Mouse (Mus musculus) mammary gland, adult 2 months (tissue): ENCODE results near the gene Spint5. TPM values are rescaled to one million over a fixed set of nuclear protein-coding genes. Genes with fewer than 3 reads are reported as not detected.

Source experiments
- polyA plus RNA-seq: library from polyadenylated mRNA; depleted of rRNA; stranded (reverse); fragments of >200 nt; gene quantifications from 2 replicates; pipeline ENCODE4 v1.2.3, GENCODE M21; 2012; ENCODE audit warnings: low replicate concordance; rRNA removed

The Spint5 gene
- not detected in 2 replicates for polyA plus RNA-seq

DNA sequence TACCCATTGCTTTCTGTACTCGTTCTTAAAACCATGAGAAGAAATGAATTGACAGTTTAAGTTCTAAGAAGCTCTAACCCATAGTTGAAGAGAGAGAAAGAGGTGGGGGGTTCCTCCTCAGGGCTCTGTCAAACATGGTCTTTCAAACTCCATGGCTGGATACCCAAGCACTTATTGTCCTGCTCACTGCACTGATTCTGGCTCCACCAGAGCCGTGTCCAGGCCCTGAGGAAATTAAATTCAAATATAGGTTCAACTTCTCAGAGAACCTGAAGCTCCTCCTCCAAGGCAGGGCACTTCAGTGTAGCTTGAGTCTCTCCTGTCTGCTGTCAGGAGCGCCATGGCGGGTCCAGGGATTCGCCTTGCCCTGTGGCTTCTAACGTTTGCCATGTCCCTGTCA is at the start of gene Spint5:
Gene Spint5, plus strand, starts transcription at position 301 of the 400 bp plus-strand sequence.

DNA sequence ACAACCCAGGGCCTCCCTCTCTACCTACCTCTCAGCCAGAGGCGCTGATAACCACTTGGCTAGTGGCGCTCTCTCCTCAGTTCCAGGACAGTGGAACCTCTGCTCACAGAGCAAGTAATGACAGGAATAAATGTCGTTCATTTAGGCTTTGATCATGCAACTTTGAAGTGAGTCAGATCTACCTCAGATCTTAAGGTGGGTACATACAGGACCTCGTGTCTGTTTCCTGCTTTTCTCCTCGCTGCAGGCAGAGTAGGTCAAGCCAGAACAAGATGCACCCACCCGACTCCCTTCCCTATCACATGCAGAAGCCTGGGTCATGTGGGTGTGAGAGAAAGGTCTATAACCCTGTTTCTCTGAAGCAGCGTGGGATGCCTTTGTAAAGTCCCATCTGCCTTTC is 41.1 kb upstream of the Spint5 start, which contains the start of gene Wfdc11:
Gene Wfdc11, minus strand, starts transcription at position 101 of the 400 bp plus-strand sequence.

DNA sequence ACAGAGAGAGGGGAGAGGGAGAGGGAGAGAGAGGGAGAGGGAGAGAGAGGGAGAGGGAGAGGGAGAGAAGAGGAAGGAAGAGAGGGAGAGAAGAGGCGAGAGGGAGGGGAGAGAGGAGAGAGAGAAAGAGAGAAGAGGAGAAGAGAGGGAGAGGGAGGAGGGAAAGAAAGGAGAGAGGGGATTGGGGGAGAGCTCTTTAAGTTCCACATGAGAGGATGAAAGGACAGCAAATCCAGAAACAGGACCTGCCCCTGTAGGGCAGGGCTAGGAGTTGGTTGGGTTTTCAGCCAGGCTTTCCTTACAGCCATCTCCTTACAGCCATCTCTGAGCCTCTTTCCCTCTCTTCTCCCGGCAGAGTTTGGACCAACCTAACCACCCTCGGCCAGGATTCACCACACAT is 30.3 kb upstream of the Spint5 start, which contains the start of gene Wfdc13:
Gene Wfdc13, plus strand, starts transcription at position 301 of the 400 bp plus-strand sequence.

GRCm38 (mm10) chr2:164698201-164698600 is 16.9 kb upstream of the Spint5 start, which contains the start of gene Spint4:
Gene Spint4 (plus strand): TSS chr2:164698501.

DNA sequence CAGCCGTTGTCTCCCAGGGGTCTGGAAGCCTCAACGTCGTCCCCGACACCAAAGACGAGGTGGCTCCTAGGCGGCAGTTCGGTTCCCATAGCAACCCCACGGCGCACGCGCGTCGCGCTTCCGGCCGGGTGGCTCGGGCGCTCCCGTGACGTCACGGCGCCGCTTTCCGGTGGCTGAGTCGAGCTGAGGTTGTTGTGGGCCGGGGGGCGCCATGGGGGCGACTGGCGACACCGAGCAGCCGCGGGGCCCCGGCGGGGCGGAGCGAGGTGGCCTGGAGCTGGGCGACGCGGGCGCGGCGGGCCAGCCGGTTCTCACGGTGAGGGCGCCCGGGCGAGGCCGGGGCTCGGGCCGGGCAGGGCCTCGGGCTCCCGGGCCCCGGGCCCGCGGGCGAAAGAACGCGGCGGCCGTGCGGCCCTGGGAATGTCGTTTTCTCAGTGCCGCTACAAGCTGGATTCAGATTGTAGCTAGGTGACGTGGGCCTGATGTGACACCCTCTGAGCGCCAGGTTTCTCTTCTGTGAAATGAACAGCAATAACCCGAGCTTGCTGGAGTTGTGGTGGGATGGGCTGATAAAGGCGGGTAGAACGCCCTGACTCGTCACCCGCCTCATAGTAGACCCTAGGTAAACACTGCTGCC is 30.9 kb downstream of the Spint5 start, which contains the start of the genes Wfdc3 and Dnttip1:
Gene Wfdc3, minus strand, starts transcription at position 89 of the 637 bp plus-strand sequence.
Gene Dnttip1, plus strand, starts transcription at position 141 of the 637 bp plus-strand sequence.

Other genes with a start within 250 kb of the Spint5 start
- not detected in 2 replicates for gene Trp53tg5, start 241.6 kb upstream of the Spint5 start, polyA plus RNA-seq
- gene Dbndd2, start 229.2 kb upstream of the Spint5 start, polyA plus RNA-seq: 16.8 and 38.2 TPM in 2 replicates
- 120 and 165 TPM in 2 replicates for gene Pigt, start 217.8 kb upstream of the Spint5 start, polyA plus RNA-seq
- gene Wfdc2, start 152.9 kb upstream of the Spint5 start, polyA plus RNA-seq: 202 and 262 TPM in 2 replicates
- not detected in 2 replicates for gene Spint3, start 141.8 kb upstream of the Spint5 start, polyA plus RNA-seq
- not detected in 2 replicates for gene Wfdc6a, start 129.9 kb upstream of the Spint5 start, polyA plus RNA-seq
- not detected in 2 replicates for gene Eppin, start 121.7 kb upstream of the Spint5 start, polyA plus RNA-seq
- gene Wfdc6b, start 101.8 kb upstream of the Spint5 start, polyA plus RNA-seq: not detected in 2 replicates
- not detected in 2 replicates for gene Wfdc8, start 101.7 kb upstream of the Spint5 start, polyA plus RNA-seq
- gene Wfdc16, start 76.5 kb upstream of the Spint5 start, polyA plus RNA-seq: not detected in 2 replicates
- gene Wfdc10, start 59.3 kb upstream of the Spint5 start, polyA plus RNA-seq: not detected in 2 replicates
- not detected in 2 replicates for gene Wfdc9, start 58.7 kb upstream of the Spint5 start, polyA plus RNA-seq
- gene Wfdc11, start 41.2 kb upstream of the Spint5 start, polyA plus RNA-seq: not detected in 2 replicates
- not detected in 2 replicates for gene Wfdc13, start 30.2 kb upstream of the Spint5 start, polyA plus RNA-seq
- gene Spint4, start 16.8 kb upstream of the Spint5 start, polyA plus RNA-seq: not detected in 2 replicates
- 0.87 and 2.8 TPM in 2 replicates for gene Wfdc3, start 30.6 kb downstream of the Spint5 start, polyA plus RNA-seq
- gene Dnttip1, start 30.7 kb downstream of the Spint5 start, polyA plus RNA-seq: 13.4 and 63.8 TPM in 2 replicates
- 14.8 and 17.3 TPM in 2 replicates for gene Ube2c, start 54.6 kb downstream of the Spint5 start, polyA plus RNA-seq
- 2.1 and 1,412 TPM in 2 replicates for gene Tnnc2, start 64.7 kb downstream of the Spint5 start, polyA plus RNA-seq
- 32.9 and 57.5 TPM in 2 replicates for gene Snx21, start 70.5 kb downstream of the Spint5 start, polyA plus RNA-seq
- 36.3 and 58.2 TPM in 2 replicates for gene Acot8, start 89.6 kb downstream of the Spint5 start, polyA plus RNA-seq
- gene Zswim3, start 89.8 kb downstream of the Spint5 start, polyA plus RNA-seq: 2.7 and 4.5 TPM in 2 replicates
- 14.4 and 16.0 TPM in 2 replicates for gene Zswim1, start 107.4 kb downstream of the Spint5 start, polyA plus RNA-seq
- 0.22 TPM in 1 of 2 replicates, not detected in the other for gene Spata25, start 113.2 kb downstream of the Spint5 start, polyA plus RNA-seq
- gene Ctsa, start 117.6 kb downstream of the Spint5 start, polyA plus RNA-seq: 329 and 398 TPM in 2 replicates
- gene Neurl2, start 118.2 kb downstream of the Spint5 start, polyA plus RNA-seq: 11.2 and 17.7 TPM in 2 replicates
- 327 and 423 TPM in 2 replicates for gene Pltp, start 142.4 kb downstream of the Spint5 start, polyA plus RNA-seq
- 28.2 and 59.8 TPM in 2 replicates for gene Pcif1, start 164.0 kb downstream of the Spint5 start, polyA plus RNA-seq
- 33.2 and 49.0 TPM in 2 replicates for gene Zfp335, start 196.5 kb downstream of the Spint5 start, polyA plus RNA-seq
- 21.9 and 24.5 TPM in 2 replicates for gene Mmp9, start 225.5 kb downstream of the Spint5 start, polyA plus RNA-seq
- gene Slc12a5, start 245.5 kb downstream of the Spint5 start, polyA plus RNA-seq: 3.0 TPM in 2 replicates